Mouse (Mus musculus): ENCODE results near the gene Golm1. TPM values are rescaled to one million over a fixed set of nuclear protein-coding genes. Genes with fewer than 3 reads are reported as not detected.
"Not testable (repeated sequence)": the region's sequence is repeated elsewhere in the genome, so short reads cannot be mapped to it uniquely, and the experiment has no call there.

Golm1 gene
- total RNA-seq (2014; rRNA removed) (16.8 and 17.9 TPM in 2 replicates), polyA plus RNA-seq (2015; fragmentation: Nextera tagmentation; extraction: Ambion mirVana) (20.2 and 22.9 TPM in 2 replicates)

DNA sequence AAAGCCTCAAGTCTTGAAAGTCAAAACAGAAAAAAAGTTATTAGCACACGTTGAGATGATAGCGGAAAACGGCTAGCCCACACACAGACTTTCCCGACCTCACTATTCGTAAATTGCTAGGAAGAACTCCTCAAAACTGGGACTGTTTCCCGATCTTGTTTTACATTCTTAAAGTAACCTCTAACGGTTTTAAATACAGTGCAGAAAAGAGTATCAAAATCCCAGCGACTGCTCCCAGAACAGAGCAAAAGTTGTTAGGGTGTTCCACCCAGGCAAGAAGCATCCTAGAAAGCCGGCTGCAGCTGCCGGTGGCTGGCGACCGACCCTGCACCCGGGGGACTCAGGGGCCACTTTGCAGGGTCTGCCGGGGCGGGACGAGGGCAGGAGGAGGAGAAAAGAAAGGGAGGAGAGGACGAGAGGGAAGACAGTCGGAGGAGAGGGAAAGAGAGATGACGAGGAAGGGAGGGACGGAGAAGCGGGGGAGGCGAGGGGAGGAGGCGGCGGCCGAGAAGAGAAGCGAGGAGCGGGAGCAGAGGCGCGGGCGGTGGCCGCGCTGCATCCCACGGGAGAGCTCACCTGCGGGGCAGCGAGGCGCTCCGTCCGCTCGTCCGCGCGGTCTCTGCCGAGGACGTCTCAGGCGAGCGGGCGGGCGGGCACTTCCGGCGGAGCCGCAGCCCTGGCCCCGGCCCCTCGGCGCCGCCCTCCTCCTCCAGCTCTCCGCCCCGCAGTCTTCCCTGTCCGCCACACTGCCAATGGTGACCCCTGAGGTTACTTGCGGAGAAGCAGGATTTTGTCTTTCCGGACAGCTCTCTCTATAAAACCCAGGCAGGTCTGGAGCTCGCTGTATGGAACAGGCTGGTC, at the start of gene Golm1:
Gene Golm1 (minus strand): TSS at position 661 of the 861 bp plus-strand sequence.
- Histone ChIP-seq H3K27ac (peak within 1 kb of the TSS; percentile 66), H3K9me3 (ENCODE audit: low read length) (no peaks in the 10 kb centered on the region), H3K36me3 (ENCODE audit: insufficient read depth, low read length) (no peaks in the 10 kb centered on the region), H3K9ac (replicated peaks; ENCODE audit: low read length) (peak within 1 kb of the TSS; percentile 76), H3K4me3 (ENCODE audit: low read length) (peak within 1 kb of the TSS; percentile 80), H3K27me3 (ENCODE audit: insufficient read depth, low read length) (no peaks in the 10 kb centered on the region), H3K4me2 (ENCODE audit: low read depth, low read length) (peak within 1 kb of the TSS; percentile 80), H3K4me1 (ENCODE audit: insufficient read depth, low read length) (0 out of 2 replicates have a peak, but pooled peaks cover 3% of the 10 kb centered on the region)
- ATAC-seq (peak; percentile 81), DNase-seq (ENCODE audit: low spot score) (peak; percentile 69)
- no peak for TF ChIP-seq CTCF (IDR thresholded peaks at IDR 0.05; ENCODE audit: low read depth)
- WGBS, result 1% methylated on average over 54 of the region's 61 CpGs

DNA sequence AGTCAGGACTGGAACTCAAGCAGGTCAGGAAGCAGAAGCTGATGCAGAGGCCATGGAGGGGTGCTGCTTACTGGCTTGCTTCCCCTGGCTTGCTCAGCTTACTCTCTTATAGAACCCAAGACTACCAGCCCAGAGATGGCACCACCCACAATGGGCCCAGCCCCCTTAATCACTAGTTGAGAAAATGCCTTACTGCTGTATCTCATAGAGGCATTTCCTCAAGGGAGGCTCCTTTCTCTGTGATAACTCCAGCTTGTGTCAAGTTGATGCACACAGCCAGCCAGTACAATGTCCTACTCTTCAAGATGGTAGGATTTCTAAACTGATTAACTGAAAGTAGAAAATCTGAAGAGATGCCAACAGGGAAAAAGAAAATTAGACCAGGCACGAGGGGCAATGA, 46.5 kb upstream of the Golm1 start:
- H3K4me1 ChIP-seq (ENCODE audit: insufficient read depth, low read length); H3K27ac ChIP-seq; DNase-seq (ENCODE audit: low spot score); H3K9ac ChIP-seq (replicated peaks; ENCODE audit: low read length); H3K4me2 ChIP-seq (ENCODE audit: low read depth, low read length); H3K9me3 ChIP-seq (ENCODE audit: low read length); H3K4me3 ChIP-seq (ENCODE audit: low read length); H3K27me3 ChIP-seq (ENCODE audit: insufficient read depth, low read length); H3K36me3 ChIP-seq (ENCODE audit: insufficient read depth, low read length); ATAC-seq: not testable (repeated sequence)
- WGBS, result 79% methylated on average over 1 of the region's 1 CpGs

DNA sequence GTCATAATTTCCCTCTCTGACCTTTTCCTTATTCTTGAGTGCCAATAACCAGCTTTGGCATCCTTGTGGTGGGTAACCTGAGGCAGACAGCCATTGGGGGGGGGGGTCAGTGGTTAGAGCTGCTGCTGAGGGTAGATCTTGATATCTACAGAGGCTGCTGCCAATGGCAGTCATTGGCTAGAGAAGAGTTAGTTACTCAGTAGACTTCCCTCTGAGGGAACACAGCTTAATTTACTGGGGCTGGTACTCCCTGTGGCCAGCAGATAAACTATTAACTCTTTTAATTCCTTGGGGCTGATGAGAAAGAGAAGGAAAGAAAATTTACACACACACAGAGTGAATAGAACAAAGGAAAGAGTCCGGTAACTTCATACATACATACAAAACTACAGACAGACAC, 43.9 kb upstream of the Golm1 start:
- no peak overlapping the region for H3K9ac ChIP-seq (replicated peaks; ENCODE audit: low read length)
- no peaks in the 10 kb centered on the region for H3K4me1 ChIP-seq (ENCODE audit: insufficient read depth, low read length)
- no peak overlapping the region for H3K4me3 ChIP-seq (ENCODE audit: low read length)
- no peaks in the 10 kb centered on the region for H3K36me3 ChIP-seq (ENCODE audit: insufficient read depth, low read length)
- no peaks in the 10 kb centered on the region for H3K27me3 ChIP-seq (ENCODE audit: insufficient read depth, low read length)
- 89% methylated on average over 1 of the region's 1 CpGs for WGBS
- H3K9me3 ChIP-seq (ENCODE audit: low read length), result no peaks in the 10 kb centered on the region
- DNase-seq (ENCODE audit: low spot score), result no peak
- no peak overlapping the region for H3K27ac ChIP-seq
- H3K4me2 ChIP-seq (ENCODE audit: low read depth, low read length), result no peak overlapping the region
- no peak for TF ChIP-seq CTCF (IDR thresholded peaks at IDR 0.05; ENCODE audit: low read depth)
- no peak for ATAC-seq

DNA sequence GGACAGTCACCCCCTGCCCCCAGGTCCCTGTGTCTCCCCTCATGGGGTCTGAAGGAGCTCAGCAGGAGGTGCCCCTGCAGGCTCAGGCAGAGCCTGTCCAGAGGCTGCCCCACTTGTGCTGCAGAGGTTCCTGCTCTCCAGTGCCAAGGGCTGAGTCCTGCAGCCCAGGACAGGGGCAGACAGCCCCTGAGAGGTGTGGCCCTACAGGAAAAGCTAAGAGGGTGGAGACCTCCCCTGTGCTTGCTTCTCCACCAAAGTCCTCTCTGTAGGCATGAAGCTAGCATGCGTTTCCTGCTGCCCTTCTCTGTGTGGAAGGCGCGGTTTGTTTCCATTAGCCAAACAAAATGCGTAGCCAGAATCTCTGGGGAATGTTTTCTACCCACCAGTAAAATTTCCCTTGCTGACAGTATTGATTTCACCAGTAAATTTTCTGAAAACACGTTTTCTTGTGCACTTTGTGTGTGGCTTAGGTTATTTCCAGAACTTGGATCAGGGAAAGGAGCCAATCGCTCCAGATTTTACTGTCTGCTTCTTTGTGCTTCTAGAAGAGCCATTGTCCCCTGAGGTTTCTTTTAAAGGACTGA, 43.3 kb upstream of the Golm1 start:
- not testable (repeated sequence) for H3K27ac ChIP-seq; DNase-seq (ENCODE audit: low spot score); H3K4me2 ChIP-seq (ENCODE audit: low read depth, low read length); H3K36me3 ChIP-seq (ENCODE audit: insufficient read depth, low read length); ATAC-seq; H3K9ac ChIP-seq (replicated peaks; ENCODE audit: low read length); H3K9me3 ChIP-seq (ENCODE audit: low read length); H3K27me3 ChIP-seq (ENCODE audit: insufficient read depth, low read length); H3K4me1 ChIP-seq (ENCODE audit: insufficient read depth, low read length); H3K4me3 ChIP-seq (ENCODE audit: low read length)
- 49% methylated on average over 6 of the region's 6 CpGs for WGBS

DNA sequence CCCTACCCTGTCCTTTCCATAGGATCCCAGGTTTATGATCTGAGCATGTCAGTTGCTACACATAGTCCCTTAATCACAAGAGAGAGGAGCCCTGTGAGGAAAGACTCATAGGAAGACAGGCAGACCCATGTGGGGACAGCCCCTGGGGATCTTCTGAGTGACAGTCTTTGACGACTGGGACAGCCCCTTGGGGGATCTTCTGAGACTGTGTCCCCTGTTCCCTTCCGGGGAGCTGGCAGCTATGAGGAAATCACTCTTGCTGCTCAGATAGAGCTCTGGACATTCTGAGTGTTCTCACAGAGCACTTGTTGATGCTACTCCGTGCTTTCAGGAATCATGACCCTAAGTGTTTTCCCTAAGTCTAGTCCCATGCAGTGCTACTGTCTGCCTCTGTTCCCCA, 38.1 kb upstream of the Golm1 start:
- Histone ChIP-seq H3K4me3 (ENCODE audit: low read length) (no peak overlapping the region), H3K27me3 (ENCODE audit: insufficient read depth, low read length) (no peaks in the 10 kb centered on the region), H3K9ac (replicated peaks; ENCODE audit: low read length) (no peak overlapping the region), H3K9me3 (ENCODE audit: low read length) (no peaks in the 10 kb centered on the region), H3K27ac (no peak overlapping the region), H3K4me1 (ENCODE audit: insufficient read depth, low read length) (no peaks in the 10 kb centered on the region), H3K36me3 (ENCODE audit: insufficient read depth, low read length) (no peaks in the 10 kb centered on the region), H3K4me2 (ENCODE audit: low read depth, low read length) (no peak overlapping the region)
- no peak for TF ChIP-seq CTCF (IDR thresholded peaks at IDR 0.05; ENCODE audit: low read depth)
- WGBS, result 37% methylated on average over 3 of the region's 3 CpGs
- DNase-seq (ENCODE audit: low spot score), result no peak
- no peak for ATAC-seq

DNA sequence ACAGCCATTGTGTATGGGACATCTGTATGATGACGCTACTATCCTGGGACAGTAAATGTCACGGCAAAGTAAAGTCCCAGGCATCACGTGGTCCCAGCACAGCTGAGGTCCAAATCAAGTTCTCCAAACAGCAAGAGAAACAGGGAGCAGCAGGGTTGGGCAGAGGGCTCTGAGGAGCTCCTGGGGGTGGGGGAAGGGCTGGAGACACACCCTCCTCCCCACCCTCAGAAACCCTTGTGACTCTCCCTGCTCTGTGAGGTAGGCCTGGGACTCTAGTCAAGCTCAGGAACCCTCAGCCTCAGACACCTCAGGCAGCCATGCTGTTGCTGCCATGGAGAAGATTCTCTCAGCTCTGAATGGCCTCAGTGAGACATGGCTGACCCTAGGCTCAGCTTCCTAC, 36.4 kb upstream of the Golm1 start, which contains the start of gene Spata31d1b:
Gene Spata31d1b (plus strand): TSS at position 301 of the 400 bp plus-strand sequence.
- not testable (repeated sequence) for DNase-seq (ENCODE audit: low spot score); H3K4me1 ChIP-seq (ENCODE audit: insufficient read depth, low read length); H3K4me2 ChIP-seq (ENCODE audit: low read depth, low read length); H3K9ac ChIP-seq (replicated peaks; ENCODE audit: low read length); H3K4me3 ChIP-seq (ENCODE audit: low read length); H3K36me3 ChIP-seq (ENCODE audit: insufficient read depth, low read length); H3K27me3 ChIP-seq (ENCODE audit: insufficient read depth, low read length); H3K9me3 ChIP-seq (ENCODE audit: low read length); H3K27ac ChIP-seq; ATAC-seq
- 70% methylated on average over 3 of the region's 3 CpGs for WGBS

DNA sequence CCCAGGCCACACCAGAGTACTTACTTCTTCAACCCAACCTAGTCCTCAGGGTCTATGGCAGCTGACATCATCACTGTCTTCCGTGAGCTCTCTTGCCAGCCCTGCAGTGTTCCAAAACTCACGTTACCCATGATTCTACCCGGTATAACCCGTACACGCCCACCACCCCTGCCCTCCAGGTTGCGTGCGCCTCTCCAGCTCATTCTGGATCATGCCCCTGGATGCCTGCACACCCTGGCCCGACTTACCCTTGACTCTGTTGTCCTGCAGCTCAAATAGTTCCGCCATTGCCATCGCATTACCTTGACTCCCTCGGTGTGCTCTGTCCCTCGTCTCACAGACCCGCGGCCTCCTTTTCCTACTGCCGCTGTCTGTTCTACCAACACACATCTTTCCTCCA, 34.6 kb upstream of the Golm1 start, which contains the start of gene Spata31d1a:
Gene Spata31d1a (minus strand): TSS at position 101 of the 400 bp plus-strand sequence.
- Histone ChIP-seq H3K4me3 (ENCODE audit: low read length) (no peak within 1 kb of the TSS), H3K4me1 (ENCODE audit: insufficient read depth, low read length) (no peaks in the 10 kb centered on the region), H3K4me2 (ENCODE audit: low read depth, low read length) (no peak within 1 kb of the TSS), H3K9ac (replicated peaks; ENCODE audit: low read length) (no peak within 1 kb of the TSS), H3K9me3 (ENCODE audit: low read length) (no peaks in the 10 kb centered on the region), H3K27me3 (ENCODE audit: insufficient read depth, low read length) (no peaks in the 10 kb centered on the region), H3K27ac (no peak within 1 kb of the TSS), H3K36me3 (ENCODE audit: insufficient read depth, low read length) (no peaks in the 10 kb centered on the region)
- TF ChIP-seq CTCF (IDR thresholded peaks at IDR 0.05; ENCODE audit: low read depth), result no peak
- 90% methylated on average over 15 of the region's 15 CpGs for WGBS
- ATAC-seq (no peak), DNase-seq (ENCODE audit: low spot score) (no peak)
